8 mouse cellular contexts compared by ENCODE assay signal in genomic region chr9:65523611-65524364, GRCm38 (mm10). TPM values are rescaled to one million over a fixed set of nuclear protein-coding genes. Genes with fewer than 3 reads are reported as not detected.
A peak's percentile ranks its signal among the peaks of the same experiment; 100 is the strongest.
DNase-seq lines count a peak whose midpoint lies in the region; ATAC-seq and TF ChIP-seq lines count a peak whose summit lies in the region.

No protein-coding gene starts in this region.

- H3K36me3 ChIP-seq in lung, embryonic 15.5 days, result no peaks in the 10 kb centered on the region
- H3K36me3 ChIP-seq in thymus, adult 2 months (ENCODE audit: control insufficient read depth, insufficient read depth, low read length), result no peaks in the 10 kb centered on the region

- H3K4me1 ChIP-seq in cerebellum, adult 2 months (ENCODE audit: control insufficient read depth, insufficient read depth, low read length), result no peaks in the 10 kb centered on the region; the same call in 1 of the 2 replicates
- peaks cover 18% of the 10 kb centered on the region for H3K4me1 ChIP-seq in lung, embryonic 15.5 days
- peaks cover 4% of the 10 kb centered on the region; the same call in 1 of the 2 replicates for H3K4me1 ChIP-seq in thymus, adult 2 months (replicated peaks; ENCODE audit: control insufficient read depth, insufficient read depth, low read length)

- no peak overlapping the region for H3K27ac ChIP-seq in cerebellum, adult 2 months (ENCODE audit: insufficient read depth, low read length)
- H3K27ac ChIP-seq in lung, embryonic 15.5 days, result no peak overlapping the region
- H3K27ac ChIP-seq in thymus, adult 2 months (ENCODE audit: control insufficient read depth, insufficient read depth, low read length), result no peak overlapping the region

- DNase-seq in MEL-GATA-1-ER (ENCODE audit: extremely low read depth, low read depth), result peak; percentile 48
- peak; percentile 70 to 72 for DNase-seq in cerebellum, adult 2 months
- peak; percentile 88 for DNase-seq in forelimb bud, embryonic 11.5 days (ENCODE audit: low read depth, low spot score)
- peak; percentile 74 to 85 for DNase-seq in layer of hippocampus, adult 8-10 months (ENCODE audit: low spot score in 2 of 2)
- peak; percentile 65 for DNase-seq in ovary, adult 18-20 months (ENCODE audit: low spot score)
- peak; percentile 79 for DNase-seq in thymus, adult 2 months

- H3K9me3 ChIP-seq in lung, embryonic 15.5 days, result no peaks in the 10 kb centered on the region

- H3K27me3 ChIP-seq in cerebellum, adult 2 months (ENCODE audit: control insufficient read depth, insufficient read depth, low read length), result no peaks in the 10 kb centered on the region
- H3K27me3 ChIP-seq in lung, embryonic 15.5 days, result no peaks in the 10 kb centered on the region
- H3K27me3 ChIP-seq in thymus, adult 2 months (ENCODE audit: control insufficient read depth, insufficient read depth, low read length), result no peaks in the 10 kb centered on the region

- no peak for TF ChIP-seq POLR2A in cerebellum, adult 2 months (IDR thresholded peaks at IDR 0.05; ENCODE audit: borderline replicate concordance, insufficient read depth, low read length)
- no peak for TF ChIP-seq POLR2A in thymus, adult 2 months (IDR thresholded peaks at IDR 0.05; ENCODE audit: control insufficient read depth, extremely low read depth, insufficient read depth, low read length, poor library complexity)

- H3K9ac ChIP-seq in lung, embryonic 15.5 days, result no peak overlapping the region

- ATAC-seq in hematopoietic stem cell, adult 5-6 weeks (replicated peaks in 1 of 2; ENCODE audit: insufficient read depth in 1 of 2, low FRiP score in 2 of 2, low TSS enrichment in 1 of 2, low read depth in 1 of 2, poor library complexity in 2 of 2, severe bottlenecking in 2 of 2), result peak; percentile 89 to 92
- peak; percentile 73 for ATAC-seq in lung, embryonic 15.5 days (ENCODE audit: borderline replicate concordance, extremely low read depth, low FRiP score, low TSS enrichment)

- peak; percentile 97 for TF ChIP-seq CTCF in cerebellum, adult 2 months (IDR thresholded peaks at IDR 0.05; ENCODE audit: borderline replicate concordance, insufficient read depth, low read depth, low read length)
- peak; percentile 87 for TF ChIP-seq CTCF in thymus, adult 2 months (IDR thresholded peaks at IDR 0.05; ENCODE audit: borderline replicate concordance, control insufficient read depth, extremely low read depth, insufficient read depth, low read length, poor library complexity)

- H3K4me3 ChIP-seq in cerebellum, adult 2 months (replicated peaks; ENCODE audit: insufficient read depth, low read depth, low read length), result no peak overlapping the region
- no peak overlapping the region for H3K4me3 ChIP-seq in lung, embryonic 15.5 days
- H3K4me3 ChIP-seq in thymus, adult 2 months (ENCODE audit: control insufficient read depth, insufficient read depth, low read length), result no peak overlapping the region

- 20% methylated on average over 14 of the region's 14 CpGs for WGBS in cerebellum, adult 2 months
- 18% methylated on average over 14 of the region's 14 CpGs for WGBS in lung, embryonic 15.5 days
- WGBS in thymus, adult 2 months, result 27% methylated on average over 14 of the region's 14 CpGs

- H3K4me2 ChIP-seq in lung, embryonic 15.5 days, result no peak overlapping the region

RNA-seq across cellular contexts. Expression of gene Ankdd1a, which starts 3.8 kb away (rescaled TPM):
- polyA plus RNA-seq in cerebellum, adult 2 months (2012; rRNA removed), result 0.79 and 1.1 TPM in 2 replicates
- not detected in 2 replicates for total RNA-seq in hematopoietic stem cell, adult 5-6 weeks (2017)
- 1 to 10 TPM; 2.2 to 3.4 (median 2.8) TPM for total RNA-seq in layer of hippocampus, adult 8-10 months (2022)
- polyA plus RNA-seq in lung, embryonic 15.5 days (2015; fragmentation: Nextera tagmentation; extraction: Ambion mirVana), result not detected in 2 replicates
- polyA plus RNA-seq in thymus, adult 2 months (2012; rRNA removed), result 0.15 TPM in 1 of 2 replicates, not detected in the other

RNA-seq across cellular contexts. Expression of gene Plekho2, which starts 56.1 kb away (rescaled TPM):
- polyA plus RNA-seq in cerebellum, adult 2 months (2012; rRNA removed), result 27.3 and 28.5 TPM in 2 replicates
- total RNA-seq in hematopoietic stem cell, adult 5-6 weeks (2017), result 41.1 and 42.4 TPM in 2 replicates
- 10 to 100 TPM; 13.4 to 21.0 (median 14.2) TPM for total RNA-seq in layer of hippocampus, adult 8-10 months (2022)
- 21.7 TPM in 2 replicates for polyA plus RNA-seq in lung, embryonic 15.5 days (2015; fragmentation: Nextera tagmentation; extraction: Ambion mirVana)
- polyA plus RNA-seq in thymus, adult 2 months (2012; rRNA removed), result 37.9 and 38.8 TPM in 2 replicates
